Comparison of ENCODE assay signal across 15 mouse cellular contexts in genomic region chr9:105835587-105835986, GRCm38 (mm10). TPM values are rescaled to one million over a fixed set of nuclear protein-coding genes. Genes with fewer than 3 reads are reported as not detected.
A peak's percentile ranks its signal among the peaks of the same experiment; 100 is the strongest.
DNase-seq lines count a peak whose midpoint lies in the region; ATAC-seq and TF ChIP-seq lines count a peak whose summit lies in the region.
"Had no signal": no experiment of that assay in that cellular context is flagged by ENCODE, and none has a peak within 500 bp of the region (broad histone marks: within the 10 kb centered on the region; RNA-seq: fewer than 3 reads in every experiment).

No protein-coding gene starts in this region.

- no peak overlapping the region for H3K9ac ChIP-seq in kidney, embryonic 14.5 days (ENCODE audit: low read depth, low read length)
- no peak overlapping the region for H3K9ac ChIP-seq in embryonic facial prominence, embryonic 14.5 days (ENCODE audit: low read depth, low read length)
- H3K9ac ChIP-seq in midbrain, embryonic 16.5 days (ENCODE audit: low read depth, low read length): no peak overlapping the region
- H3K9ac ChIP-seq: forebrain, embryonic 12.5 days; liver, embryonic 14.5 days; midbrain, embryonic 12.5 days had no signal

- peak overlapping the region; percentile 17; the same call in 1 of the 2 replicates for H3K4me2 ChIP-seq in kidney, embryonic 14.5 days (replicated peaks; ENCODE audit: low read depth, low read length)
- H3K4me2 ChIP-seq in embryonic facial prominence, embryonic 14.5 days (ENCODE audit: low read depth, low read length): no peak overlapping the region
- no peak overlapping the region for H3K4me2 ChIP-seq in midbrain, embryonic 16.5 days (ENCODE audit: low read length)
- H3K4me2 ChIP-seq: forebrain, embryonic 12.5 days; midbrain, embryonic 12.5 days had no signal

- ATAC-seq in kidney, embryonic 14.5 days (ENCODE audit: low FRiP score, low TSS enrichment): no peak
- ATAC-seq in embryonic facial prominence, embryonic 14.5 days (ENCODE audit: low read depth): peak; percentile 65; the same call in 1 of the 2 replicates
- no peak for ATAC-seq in midbrain, embryonic 16.5 days
- ATAC-seq in activated CD4-positive, CD25-positive, alpha-beta regulatory T cell, adult 4 months: no peak

- peak overlapping the region; percentile 69; the same call in 1 of the 2 replicates for H3K27ac ChIP-seq in kidney, embryonic 14.5 days (ENCODE audit: low read depth, low read length)
- no peak overlapping the region for H3K27ac ChIP-seq in kidney, adult 2 months (ENCODE audit: insufficient read depth, low read depth, low read length)
- H3K27ac ChIP-seq in embryonic facial prominence, embryonic 14.5 days (replicated peaks; ENCODE audit: low read depth, low read length): 0 out of 2 replicates have a peak overlapping the region, but pooled peaks have one; percentile 25
- H3K27ac ChIP-seq in midbrain, embryonic 16.5 days (ENCODE audit: low read length): no peak overlapping the region
- H3K27ac ChIP-seq: forebrain, embryonic 12.5 days; layer of hippocampus, adult 2 months; liver, embryonic 14.5 days; midbrain, embryonic 12.5 days had no signal

- 39% methylated on average over 7 of the region's 7 CpGs for WGBS in kidney, embryonic 14.5 days
- 32% methylated on average over 7 of the region's 7 CpGs for WGBS in kidney, adult 2 months
- WGBS in embryonic facial prominence, embryonic 14.5 days: 59% methylated on average over 7 of the region's 7 CpGs
- WGBS in midbrain, embryonic 16.5 days: 75% methylated on average over 7 of the region's 7 CpGs

- H3K36me3 ChIP-seq in kidney, embryonic 14.5 days (ENCODE audit: control insufficient read depth, insufficient read depth, low read length): no peaks in the 10 kb centered on the region
- no peaks in the 10 kb centered on the region for H3K36me3 ChIP-seq in kidney, adult 2 months (ENCODE audit: control insufficient read depth, insufficient read depth, low read length)
- H3K36me3 ChIP-seq in embryonic facial prominence, embryonic 14.5 days (ENCODE audit: control insufficient read depth, insufficient read depth, low read length): no peaks in the 10 kb centered on the region
- no peaks in the 10 kb centered on the region for H3K36me3 ChIP-seq in midbrain, embryonic 16.5 days (ENCODE audit: control insufficient read depth, insufficient read depth, low read length)
- H3K36me3 ChIP-seq: forebrain, embryonic 12.5 days; midbrain, embryonic 12.5 days had no signal

- intact Hi-C loops in heart, postnatal 25 days (cut with DNase I): no loop called here

- no peaks in the 10 kb centered on the region for H3K9me3 ChIP-seq in kidney, embryonic 14.5 days (ENCODE audit: control insufficient read depth, low read length)
- no peaks in the 10 kb centered on the region for H3K9me3 ChIP-seq in embryonic facial prominence, embryonic 14.5 days (ENCODE audit: control insufficient read depth, low read length)
- H3K9me3 ChIP-seq in midbrain, embryonic 16.5 days (replicated peaks; ENCODE audit: control insufficient read depth, low read length, poor library complexity, severe bottlenecking): no peaks in the 10 kb centered on the region
- H3K9me3 ChIP-seq: forebrain, embryonic 12.5 days; midbrain, embryonic 12.5 days had no signal

- peaks cover 7% of the 10 kb centered on the region; the same call in 1 of the 2 replicates for H3K4me1 ChIP-seq in kidney, embryonic 14.5 days (ENCODE audit: control insufficient read depth, insufficient read depth, low read length)
- H3K4me1 ChIP-seq in kidney, adult 2 months (ENCODE audit: control insufficient read depth, insufficient read depth, low read length): no peaks in the 10 kb centered on the region
- 0 out of 2 replicates have a peak, but pooled peaks cover 3% of the 10 kb centered on the region for H3K4me1 ChIP-seq in embryonic facial prominence, embryonic 14.5 days (ENCODE audit: control insufficient read depth, insufficient read depth, low read length)
- no peaks in the 10 kb centered on the region for H3K4me1 ChIP-seq in midbrain, embryonic 16.5 days (ENCODE audit: control insufficient read depth, insufficient read depth, low read length)
- H3K4me1 ChIP-seq: forebrain, embryonic 12.5 days; midbrain, embryonic 12.5 days had no signal

- no peaks in the 10 kb centered on the region for H3K27me3 ChIP-seq in kidney, embryonic 14.5 days (ENCODE audit: control insufficient read depth, insufficient read depth, low read length)
- no peaks in the 10 kb centered on the region for H3K27me3 ChIP-seq in kidney, adult 2 months (replicated peaks; ENCODE audit: control insufficient read depth, insufficient read depth, low read length)
- H3K27me3 ChIP-seq in embryonic facial prominence, embryonic 14.5 days (replicated peaks; ENCODE audit: control insufficient read depth, insufficient read depth, low read length): no peaks in the 10 kb centered on the region
- H3K27me3 ChIP-seq in midbrain, embryonic 16.5 days (ENCODE audit: control insufficient read depth, insufficient read depth, low read depth, low read length): no peaks in the 10 kb centered on the region
- H3K27me3 ChIP-seq: forebrain, embryonic 12.5 days; midbrain, embryonic 12.5 days had no signal

- H3K4me3 ChIP-seq in kidney, embryonic 14.5 days (ENCODE audit: low read length): no peak overlapping the region
- no peak overlapping the region for H3K4me3 ChIP-seq in kidney, adult 2 months (ENCODE audit: insufficient read depth, low read depth, low read length)
- no peak overlapping the region for H3K4me3 ChIP-seq in embryonic facial prominence, embryonic 14.5 days (ENCODE audit: low read depth, low read length)
- no peak overlapping the region for H3K4me3 ChIP-seq in midbrain, embryonic 16.5 days (ENCODE audit: low read depth, low read length)
- H3K4me3 ChIP-seq: forebrain, embryonic 12.5 days; layer of hippocampus, adult 2 months; midbrain, embryonic 12.5 days had no signal

- TF ChIP-seq CTCF in kidney, adult 2 months (conservative IDR thresholded peaks at IDR 0.05; ENCODE audit: insufficient read depth, insufficient read length, low read depth, low read length): no peak

- no peak for DNase-seq in kidney, adult 2 months
- peak; percentile 57 for DNase-seq in embryonic facial prominence, embryonic 14.5 days (ENCODE audit: low spot score)
- DNase-seq in heart, adult 9 months (ENCODE audit: low spot score in 2 of 2): peak; percentile 64 to 79
- DNase-seq in heart, postnatal 25 days (ENCODE audit: low spot score): peak; percentile 40
- no peak for DNase-seq in urinary bladder, postnatal 14 days (ENCODE audit: low spot score)
- DNase-seq: cerebellum, adult 9-10 months; lung, postnatal 36 days; thymus, adult 2 months had no signal

- no peak for TF ChIP-seq POLR2A in kidney, adult 2 months (IDR thresholded peaks at IDR 0.05; ENCODE audit: low read depth, low read length)

RNA-seq across cellular contexts. Expression of gene Col6a6, which starts 7.6 kb away (rescaled TPM):
- polyA plus RNA-seq in kidney, embryonic 14.5 days (2014; fragmentation: Nextera tagmentation; extraction: Ambion mirVana): 0.64 and 0.83 TPM in 2 replicates
- polyA plus RNA-seq in kidney, adult 2 months (2012; rRNA removed): 0.19 and 0.28 TPM in 2 replicates
- 7.8 and 8.0 TPM in 2 replicates for polyA plus RNA-seq in embryonic facial prominence, embryonic 14.5 days (2014; fragmentation: Nextera tagmentation; extraction: Ambion mirVana)
- 1 to 10 TPM; 4.5 to 4.6 TPM for total RNA-seq in heart, postnatal 25 days (2021)
- polyA plus RNA-seq in midbrain, embryonic 16.5 days (2015; fragmentation: Nextera tagmentation; extraction: Ambion mirVana): 0.16 and 0.24 TPM in 2 replicates
- not detected for polyA plus RNA-seq in activated CD4-positive, CD25-positive, alpha-beta regulatory T cell, adult 4 months (2017; shearing (Covaris generic))

Comparison
In these comparisons a context has a peak if more than half of its experiments do, and no peak if none do; other contexts are left out.
1. H3K27ac ChIP-seq: peak in kidney, embryonic 14.5 days (single experiment) and embryonic facial prominence, embryonic 14.5 days (single experiment); none in kidney, adult 2 months (single experiment) and midbrain, embryonic 16.5 days (single experiment).
2. DNase-seq: peak in embryonic facial prominence, embryonic 14.5 days (single experiment), heart, adult 9 months (2 of 2) and heart, postnatal 25 days (single experiment); none in kidney, adult 2 months (single experiment) and urinary bladder, postnatal 14 days (single experiment).